Comparison of ENCODE assay signal across 17 mouse cellular contexts in the genomic region with DNA sequence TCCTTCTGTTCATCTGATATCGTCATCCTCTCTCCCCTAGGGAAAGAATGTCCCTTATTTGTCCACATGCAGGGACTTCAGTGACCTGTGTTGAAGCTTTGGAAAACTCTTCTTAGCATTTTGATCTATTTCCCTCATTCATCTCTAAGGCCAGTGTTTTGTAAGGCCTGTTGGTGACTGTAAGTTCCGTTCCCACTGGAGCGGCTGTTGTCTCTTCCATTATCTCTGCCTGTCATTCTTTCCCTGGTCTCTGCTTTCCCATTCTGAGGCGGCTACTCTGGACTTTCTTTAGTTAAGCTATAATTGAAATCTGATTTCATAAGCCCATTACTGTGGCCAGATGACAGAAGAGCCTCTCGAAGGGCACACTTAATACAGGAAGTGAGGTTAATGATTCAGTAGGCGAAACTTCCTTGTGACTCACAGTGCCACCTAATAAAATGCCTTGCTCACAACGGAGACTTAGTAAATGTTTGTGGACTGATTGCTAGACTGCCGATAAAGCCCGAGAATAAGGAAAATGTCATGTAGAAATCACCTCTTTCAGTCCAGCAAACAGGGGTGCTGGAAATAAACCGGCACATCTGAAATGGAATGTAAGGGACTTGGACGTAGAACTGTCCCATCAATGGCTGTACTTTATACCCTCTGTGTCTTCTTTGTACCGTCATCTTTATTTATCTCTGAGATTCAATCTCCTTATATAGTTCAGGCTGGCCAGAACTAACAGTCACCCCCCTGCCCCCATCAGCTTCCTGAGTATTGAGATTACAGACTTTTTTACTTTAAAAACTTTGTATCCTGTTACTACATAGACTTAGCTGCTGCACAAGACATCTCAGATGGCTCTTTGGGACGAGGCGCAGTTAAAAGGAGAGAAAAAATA.
DNase-seq lines count a peak whose midpoint lies in the region; ATAC-seq and TF ChIP-seq lines count a peak whose summit lies in the region.
"Had no signal": no experiment of that assay in that cellular context is flagged by ENCODE, and none has a peak within 500 bp of the region (broad histone marks: within the 10 kb centered on the region; RNA-seq: fewer than 3 reads in every experiment).

No protein-coding gene starts in this region.

- intact Hi-C loops in left cerebral cortex, postnatal 10 days (cut with DNase I) = no loop called here

- ATAC-seq in kidney, embryonic 14.5 days (ENCODE audit: low FRiP score, low TSS enrichment) = no peak
- ATAC-seq in lung, embryonic 14.5 days (ENCODE audit: insufficient read depth) = peak; percentile 35; the same call in 1 of the 2 replicates
- ATAC-seq in stomach, embryonic 16.5 days (ENCODE audit: insufficient read depth, low FRiP score) = peak; percentile 90
- no peak for ATAC-seq in erythroid progenitor cell, adult 5-6 weeks (replicated peaks; ENCODE audit: low FRiP score, poor library complexity, severe bottlenecking)

- H3K9me3 ChIP-seq in kidney, embryonic 14.5 days (ENCODE audit: control insufficient read depth, low read length) = no peaks in the 10 kb centered on the region
- H3K9me3 ChIP-seq in lung, embryonic 14.5 days (ENCODE audit: low read depth, low read length) = no peaks in the 10 kb centered on the region
- H3K9me3 ChIP-seq in stomach, embryonic 16.5 days (replicated peaks; ENCODE audit: control insufficient read depth, low read length) = no peaks in the 10 kb centered on the region
- H3K9me3 ChIP-seq: embryonic facial prominence, embryonic 15.5 days; limb, embryonic 13.5 days; lung, embryonic 15.5 days had no signal

- no peak overlapping the region for H3K27ac ChIP-seq in kidney, embryonic 14.5 days (ENCODE audit: low read depth, low read length)
- H3K27ac ChIP-seq in lung, embryonic 14.5 days (ENCODE audit: low read depth) = no peak overlapping the region
- peak overlapping the region; percentile 84 for H3K27ac ChIP-seq in stomach, embryonic 16.5 days (ENCODE audit: low read length)
- H3K27ac ChIP-seq: embryonic facial prominence, embryonic 15.5 days; kidney, postnatal 0 days; limb, embryonic 13.5 days; lung, embryonic 15.5 days had no signal

- TF ChIP-seq CTCF in lung, embryonic 14.5 days (IDR thresholded peaks at IDR 0.05; ENCODE audit: low read depth) = no peak

- peak; percentile 29 for DNase-seq in kidney, adult 9 months
- peak; percentile 4 for DNase-seq in adipocyte (ENCODE audit: low spot score)
- DNase-seq in lung, embryonic 14.5 days = peak; percentile 33
- no peak for DNase-seq in left cerebral cortex, postnatal 10 days (ENCODE audit: extremely low spot score in 1 of 2, low spot score in 2 of 2)
- DNase-seq in thymus, postnatal 14 days = no peak
- DNase-seq: cerebellum, postnatal 36 days; heart, adult 18-20 months; heart, postnatal 4 days; layer of hippocampus, postnatal 36 days; midbrain, embryonic 14.5 days had no signal

- no peak overlapping the region for H3K4me3 ChIP-seq in kidney, embryonic 14.5 days (ENCODE audit: low read length)
- no peak overlapping the region for H3K4me3 ChIP-seq in lung, embryonic 14.5 days (ENCODE audit: low read depth, low read length)
- H3K4me3 ChIP-seq in stomach, embryonic 16.5 days (replicated peaks; ENCODE audit: low read length) = no peak overlapping the region
- H3K4me3 ChIP-seq: embryonic facial prominence, embryonic 15.5 days; limb, embryonic 13.5 days; lung, embryonic 15.5 days had no signal

- no peak overlapping the region for H3K4me2 ChIP-seq in kidney, embryonic 14.5 days (replicated peaks; ENCODE audit: low read depth, low read length)
- 0 out of 2 replicates have a peak overlapping the region, but pooled peaks have one; percentile 2 for H3K4me2 ChIP-seq in lung, embryonic 14.5 days
- H3K4me2 ChIP-seq in stomach, embryonic 16.5 days (ENCODE audit: low read depth, low read length) = no peak overlapping the region
- H3K4me2 ChIP-seq: embryonic facial prominence, embryonic 15.5 days; limb, embryonic 13.5 days; lung, embryonic 15.5 days had no signal

- no peak overlapping the region for H3K9ac ChIP-seq in kidney, embryonic 14.5 days (ENCODE audit: low read depth, low read length)
- H3K9ac ChIP-seq in lung, embryonic 14.5 days = no peak overlapping the region
- H3K9ac ChIP-seq in stomach, embryonic 16.5 days (ENCODE audit: low read length) = no peak overlapping the region
- H3K9ac ChIP-seq: embryonic facial prominence, embryonic 15.5 days; limb, embryonic 13.5 days; lung, embryonic 15.5 days had no signal

- H3K4me1 ChIP-seq in kidney, embryonic 14.5 days (ENCODE audit: control insufficient read depth, insufficient read depth, low read length) = no peaks in the 10 kb centered on the region
- no peaks in the 10 kb centered on the region for H3K4me1 ChIP-seq in lung, embryonic 14.5 days (ENCODE audit: insufficient read depth)
- H3K4me1 ChIP-seq in stomach, embryonic 16.5 days (ENCODE audit: control insufficient read depth, insufficient read depth, low read length) = no peaks in the 10 kb centered on the region
- H3K4me1 ChIP-seq: embryonic facial prominence, embryonic 15.5 days; limb, embryonic 13.5 days had no signal

- no peaks in the 10 kb centered on the region for H3K27me3 ChIP-seq in kidney, embryonic 14.5 days (ENCODE audit: control insufficient read depth, insufficient read depth, low read length)
- no peaks in the 10 kb centered on the region for H3K27me3 ChIP-seq in lung, embryonic 14.5 days (ENCODE audit: insufficient read depth, low read length)
- no peaks in the 10 kb centered on the region for H3K27me3 ChIP-seq in stomach, embryonic 16.5 days (ENCODE audit: control insufficient read depth, insufficient read depth, low read length)
- H3K27me3 ChIP-seq: embryonic facial prominence, embryonic 15.5 days; limb, embryonic 13.5 days; lung, embryonic 15.5 days had no signal

- 59% methylated on average over 14 of the region's 14 CpGs for WGBS in kidney, embryonic 14.5 days
- 40% methylated on average over 14 of the region's 14 CpGs for WGBS in lung, embryonic 14.5 days
- 60% methylated on average over 14 of the region's 14 CpGs for WGBS in stomach, embryonic 16.5 days

- no peaks in the 10 kb centered on the region for H3K36me3 ChIP-seq in kidney, embryonic 14.5 days (ENCODE audit: control insufficient read depth, insufficient read depth, low read length)
- H3K36me3 ChIP-seq in lung, embryonic 14.5 days (ENCODE audit: insufficient read depth) = no peaks in the 10 kb centered on the region
- H3K36me3 ChIP-seq in stomach, embryonic 16.5 days (ENCODE audit: control insufficient read depth, insufficient read depth, low read length) = no peaks in the 10 kb centered on the region
- H3K36me3 ChIP-seq: embryonic facial prominence, embryonic 15.5 days; limb, embryonic 13.5 days; lung, embryonic 15.5 days had no signal

Comparison
In these comparisons a context has a peak if more than half of its experiments do, and no peak if none do; other contexts are left out.
1. DNase-seq: peak in kidney, adult 9 months (single experiment), adipocyte (single experiment) and lung, embryonic 14.5 days (single experiment); none in left cerebral cortex, postnatal 10 days (0 of 2) and thymus, postnatal 14 days (single experiment).
2. ATAC-seq: peak in lung, embryonic 14.5 days (single experiment) and stomach, embryonic 16.5 days (single experiment); none in kidney, embryonic 14.5 days (single experiment) and erythroid progenitor cell, adult 5-6 weeks (single experiment).